Mouse (Mus musculus) bone marrow macrophage, adult 2 months (primary cell): ENCODE measurements around the gene Pgs1.

Experiments used
- CTCF ChIP-seq: IDR thresholded peaks from 2 replicates; pipeline ENCODE4 v1.5.1; 2012; ENCODE audit warnings: low read depth, mild to moderate bottlenecking, low read length, moderate library complexity
- POLR2A ChIP-seq: IDR thresholded peaks from 2 replicates; pipeline ENCODE4 v1.6.1; 2012; ENCODE audit warnings: mild to moderate bottlenecking, low read depth, low read length, borderline replicate concordance

DNA sequence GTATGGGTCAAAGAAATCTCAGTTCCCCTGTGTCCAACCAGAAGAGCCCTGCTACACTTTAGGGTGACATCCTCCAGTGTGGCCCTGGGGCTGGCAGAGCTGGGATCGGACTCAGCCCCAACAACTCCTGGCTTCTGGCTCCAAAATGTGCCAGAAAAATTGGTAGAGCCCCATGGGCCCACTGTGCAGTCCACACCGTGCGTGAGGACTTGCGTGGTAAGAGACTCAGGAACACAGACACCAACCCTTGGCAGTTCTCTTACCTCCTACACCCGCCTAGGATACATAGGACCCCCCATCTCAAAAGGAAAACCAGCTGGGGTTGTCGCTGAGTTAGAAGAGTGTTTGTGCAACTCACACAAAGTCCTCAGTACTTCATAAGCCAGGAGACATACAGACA lies 45.2 kb upstream of the Pgs1 start:
- TF ChIP-seq CTCF, result no peak
- TF ChIP-seq POLR2A, result no peak
